Mouse (Mus musculus) liver, embryonic 11.5 days (tissue): ENCODE data around the gene Litaf. TPM values are rescaled to one million over a fixed set of nuclear protein-coding genes. Genes with fewer than 3 reads are reported as not detected.
"Not testable (repeated sequence)": the region's sequence is repeated elsewhere in the genome, so short reads cannot be mapped to it uniquely, and the experiment has no call there.

Source experiments
- ATAC-seq: fragments of 200-750 bp; cut with Nextera tagmentation; replicated peaks from 2 replicates; pipeline ENCODE4 v1.8.0; 2017; ENCODE audit warnings: moderate number of reproducible peaks, mild to moderate bottlenecking, moderate TSS enrichment, moderate library complexity; ENCODE audit not compliant: low FRiP score
- DNase-seq: peaks from one replicate; pipeline ENCODE4 v3.0.0-alpha.2; 2017; ENCODE audit warnings: low spot score
- H3K27ac ChIP-seq: fragments of 300-500 bp; sonication (generic); 2 replicates; pipeline ENCODE4 v1.5.1; 2014; ENCODE audit warnings: mild to moderate bottlenecking, low read depth, low read length, control low read depth
- H3K27me3 ChIP-seq: fragments of 300-500 bp; sonication (generic); replicated peaks from 2 replicates; pipeline ENCODE4 v1.6.1; 2014; ENCODE audit warnings: low read length, mixed read lengths; ENCODE audit not compliant: control insufficient read depth, insufficient read depth
- H3K36me3 ChIP-seq: fragments of 300-500 bp; sonication (generic); 2 replicates; pipeline ENCODE4 v1.6.1; 2014; ENCODE audit warnings: mild to moderate bottlenecking, low read length, moderate library complexity, mixed read lengths; ENCODE audit not compliant: control insufficient read depth, insufficient read depth
- H3K4me1 ChIP-seq: fragments of 300-500 bp; sonication (generic); replicated peaks from 2 replicates; pipeline ENCODE4 v1.6.1; 2014; ENCODE audit warnings: low read length, mixed read lengths; ENCODE audit not compliant: control insufficient read depth, insufficient read depth
- H3K4me2 ChIP-seq: fragments of 300-500 bp; sonication (generic); 2 replicates; pipeline ENCODE4 v1.6.1; 2014; ENCODE audit warnings: mild to moderate bottlenecking, control low read depth, moderate library complexity
- H3K4me3 ChIP-seq: fragments of 300-500 bp; sonication (generic); 2 replicates; pipeline ENCODE4 v1.5.1; 2014; ENCODE audit warnings: low read depth, low read length, control low read depth
- H3K9ac ChIP-seq: fragments of 300-500 bp; sonication (generic); 2 replicates; pipeline ENCODE4 v1.6.1; 2014; ENCODE audit warnings: low read depth, low read length, control low read depth
- H3K9me3 ChIP-seq: fragments of 300-500 bp; sonication (generic); 2 replicates; pipeline ENCODE4 v1.6.1; 2016; ENCODE audit warnings: low read length, inconsistent platforms, mixed read lengths; ENCODE audit not compliant: control insufficient read depth
- WGBS: fragments of 180-500 bp; shearing (Covaris S2); extraction: QIAGEN DNeasy Blood & Tissue Kit; methylation state at CpG from one replicate; pipeline ENCODE4 v1.1.7; 2014; 5-methylcytosine and 5-hydroxymethylcytosine counted together
- polyA plus RNA-seq: library from polyadenylated mRNA; unstranded; fragments of >200 nt; fragmentation: Nextera tagmentation; extraction: Ambion mirVana; gene quantifications from 2 replicates; pipeline ENCODE4 v1.2.1, GENCODE M21; 2014

The Litaf gene
- polyA plus RNA-seq, 1 experiment from 2014 or later, result 53.6 TPM

DNA sequence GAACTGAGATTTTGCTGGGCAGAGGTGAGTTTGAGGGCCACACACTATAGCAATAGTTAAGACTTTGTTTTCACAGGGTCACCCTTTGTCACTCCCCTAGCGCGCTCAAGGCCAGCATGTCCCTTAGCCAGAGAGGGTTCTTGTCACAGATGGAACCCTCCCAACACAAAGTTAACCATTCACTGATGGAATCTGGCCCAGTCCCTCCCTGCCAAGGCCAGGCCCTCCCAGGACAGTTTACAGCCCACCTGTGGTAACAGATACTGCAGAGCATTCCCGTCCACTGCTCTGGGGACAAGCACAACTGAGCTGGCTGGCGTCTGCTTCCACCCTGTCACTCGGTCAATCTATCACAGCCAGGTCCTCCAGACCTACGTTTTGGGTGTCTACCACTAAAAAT is 93.7 kb downstream of the Litaf start:
- 72% methylated on average over 6 of the region's 6 CpGs for WGBS
- DNase-seq (no peak), ATAC-seq (peak; percentile 53; the same call in 1 of the 2 replicates)
- no peak overlapping the region for H3K4me3 ChIP-seq
- H3K27me3 ChIP-seq, result no peaks in the 10 kb centered on the region
- H3K36me3 ChIP-seq, result no peaks in the 10 kb centered on the region
- H3K4me1 ChIP-seq, result peaks cover 13% of the 10 kb centered on the region
- no peak overlapping the region for H3K4me2 ChIP-seq
- H3K27ac ChIP-seq, result no peak overlapping the region
- no peaks in the 10 kb centered on the region for H3K9me3 ChIP-seq
- H3K9ac ChIP-seq, result no peak overlapping the region

DNA sequence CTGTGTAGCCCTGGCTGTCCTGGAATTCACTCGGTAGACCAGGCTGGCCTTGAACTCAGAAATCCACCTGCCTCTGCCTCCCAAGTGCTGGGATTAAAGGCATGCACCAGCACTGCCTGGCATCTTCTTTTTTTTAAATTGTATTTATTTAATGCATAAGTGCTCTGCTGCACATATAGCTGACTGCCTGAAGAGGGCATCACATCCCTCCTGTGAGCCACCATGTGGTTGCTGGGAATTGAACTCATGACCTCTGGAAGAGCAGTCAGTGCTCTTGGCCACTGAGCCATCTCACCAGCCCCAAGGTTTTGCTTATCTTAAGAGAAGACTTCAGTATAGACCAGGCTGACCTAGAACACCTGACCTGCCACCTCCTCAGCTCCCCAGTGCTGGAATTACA is 96.0 kb downstream of the Litaf start:
- H3K4me2 ChIP-seq, H3K9me3 ChIP-seq, H3K27me3 ChIP-seq, H3K4me1 ChIP-seq, H3K9ac ChIP-seq, H3K27ac ChIP-seq, H3K36me3 ChIP-seq, DNase-seq, H3K4me3 ChIP-seq, ATAC-seq: not testable (repeated sequence)
- 57% methylated on average over 1 of the region's 1 CpGs for WGBS

DNA sequence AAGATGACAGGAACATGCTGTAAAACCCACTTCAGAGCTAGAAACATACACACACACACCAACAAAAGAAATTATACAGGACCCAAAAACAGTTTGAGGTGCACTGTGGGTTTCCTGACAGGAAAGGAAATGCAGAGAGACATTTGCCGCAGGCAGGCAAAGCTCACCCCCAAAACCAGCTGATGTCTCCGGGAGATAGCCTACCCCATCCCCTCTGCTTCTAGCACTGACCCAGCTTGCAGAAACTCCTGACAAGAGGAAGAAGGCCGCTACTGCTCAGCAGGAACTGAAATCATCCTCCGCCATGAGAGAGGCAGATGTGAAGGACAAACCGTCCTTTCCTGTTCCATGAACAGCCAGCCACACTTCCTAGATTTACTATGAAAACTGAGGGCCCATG is 96.6 kb downstream of the Litaf start:
- no peak overlapping the region for H3K4me2 ChIP-seq
- no peaks in the 10 kb centered on the region for H3K27me3 ChIP-seq
- ATAC-seq (no peak), DNase-seq (no peak)
- H3K9ac ChIP-seq, result no peak overlapping the region
- no peaks in the 10 kb centered on the region for H3K9me3 ChIP-seq
- H3K4me3 ChIP-seq, result no peak overlapping the region
- H3K27ac ChIP-seq, result no peak overlapping the region
- WGBS, result 46% methylated on average over 5 of the region's 5 CpGs
- no peaks in the 10 kb centered on the region; the same call in 1 of the 2 replicates for H3K36me3 ChIP-seq
- peaks cover 4% of the 10 kb centered on the region for H3K4me1 ChIP-seq

DNA sequence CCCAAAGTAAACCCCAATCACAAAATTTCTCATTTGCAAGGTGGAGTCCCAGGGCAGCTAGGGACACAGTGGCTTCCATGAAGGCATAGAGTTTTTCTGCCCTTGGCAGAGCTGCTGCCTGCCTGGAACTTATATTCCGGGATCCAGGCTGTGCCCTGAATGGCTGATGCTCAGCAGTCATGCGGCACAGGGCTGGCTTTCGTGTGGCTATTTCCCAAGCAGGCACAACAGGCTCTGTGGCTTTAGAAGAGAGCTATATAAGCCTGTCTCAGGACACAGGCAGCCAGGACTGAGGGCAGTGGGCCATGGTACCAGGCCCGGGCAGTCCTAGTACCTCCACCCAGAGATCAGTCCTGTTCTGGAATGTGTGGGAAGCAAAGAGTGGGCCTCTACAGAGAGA is 97.7 kb downstream of the Litaf start:
- Histone ChIP-seq H3K27me3 (no peaks in the 10 kb centered on the region), H3K4me1 (peaks cover 4% of the 10 kb centered on the region), H3K27ac (no peak overlapping the region), H3K9me3 (no peaks in the 10 kb centered on the region), H3K36me3 (no peaks in the 10 kb centered on the region; the same call in 1 of the 2 replicates), H3K4me2 (no peak overlapping the region), H3K4me3 (no peak overlapping the region), H3K9ac (no peak overlapping the region)
- DNase-seq (no peak), ATAC-seq (no peak)
- 83% methylated on average over 4 of the region's 4 CpGs for WGBS

DNA sequence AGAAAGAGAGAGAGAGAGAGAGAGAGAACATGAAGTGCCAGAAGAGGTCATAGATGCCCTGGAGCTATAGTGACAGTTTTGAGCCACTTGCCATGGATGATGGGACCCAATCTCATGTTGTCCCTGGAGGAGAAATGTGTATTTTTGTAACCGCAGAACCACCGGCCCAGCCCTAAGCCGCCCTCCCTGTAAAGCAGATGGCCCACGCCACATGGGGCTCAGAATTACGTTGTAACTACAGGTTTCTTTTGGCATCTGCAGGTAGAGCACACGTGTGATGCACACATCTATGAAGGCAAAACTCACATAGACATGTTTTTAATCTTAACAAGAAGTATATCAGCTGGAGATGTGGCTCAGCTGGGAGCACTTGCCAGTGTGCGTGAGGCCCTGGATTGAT is 98.2 kb downstream of the Litaf start:
- DNase-seq (no peak), ATAC-seq (no peak)
- peaks cover 4% of the 10 kb centered on the region for H3K4me1 ChIP-seq
- H3K36me3 ChIP-seq, result no peaks in the 10 kb centered on the region; the same call in 1 of the 2 replicates
- no peaks in the 10 kb centered on the region for H3K9me3 ChIP-seq
- no peaks in the 10 kb centered on the region for H3K27me3 ChIP-seq
- WGBS, result 83% methylated on average over 7 of the region's 7 CpGs
- no peak overlapping the region for H3K9ac ChIP-seq
- H3K4me3 ChIP-seq, result no peak overlapping the region
- H3K27ac ChIP-seq, result no peak overlapping the region
- no peak overlapping the region for H3K4me2 ChIP-seq

DNA sequence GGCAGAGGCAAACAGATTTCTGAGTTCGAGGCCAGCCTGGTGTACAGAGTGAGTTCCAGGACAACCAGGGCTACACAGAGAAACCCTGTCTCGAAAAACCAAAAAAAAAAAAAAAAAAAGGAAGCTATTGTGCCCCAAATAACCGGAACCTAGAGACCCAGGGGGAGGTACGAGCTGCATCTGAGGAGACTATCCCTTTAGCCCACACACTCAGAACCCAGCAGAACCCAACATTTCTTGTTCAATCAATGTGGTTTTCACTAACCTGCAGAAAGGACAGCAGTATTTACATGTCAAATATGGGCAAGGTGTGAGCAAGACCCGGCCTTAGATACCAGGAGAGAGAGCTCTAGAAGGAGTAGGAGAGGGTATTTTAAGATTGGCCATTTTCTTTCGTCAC is 98.9 kb downstream of the Litaf start:
- H3K4me1 ChIP-seq, result peaks cover 4% of the 10 kb centered on the region
- 65% methylated on average over 6 of the region's 6 CpGs for WGBS
- peaks cover 4% of the 10 kb centered on the region; the same call in 1 of the 2 replicates for H3K36me3 ChIP-seq
- H3K9me3 ChIP-seq, result no peaks in the 10 kb centered on the region
- no peak overlapping the region for H3K9ac ChIP-seq
- H3K27ac ChIP-seq, result no peak overlapping the region
- ATAC-seq (no peak), DNase-seq (no peak)
- H3K27me3 ChIP-seq, result no peaks in the 10 kb centered on the region
- H3K4me2 ChIP-seq, result no peak overlapping the region
- H3K4me3 ChIP-seq, result no peak overlapping the region

DNA sequence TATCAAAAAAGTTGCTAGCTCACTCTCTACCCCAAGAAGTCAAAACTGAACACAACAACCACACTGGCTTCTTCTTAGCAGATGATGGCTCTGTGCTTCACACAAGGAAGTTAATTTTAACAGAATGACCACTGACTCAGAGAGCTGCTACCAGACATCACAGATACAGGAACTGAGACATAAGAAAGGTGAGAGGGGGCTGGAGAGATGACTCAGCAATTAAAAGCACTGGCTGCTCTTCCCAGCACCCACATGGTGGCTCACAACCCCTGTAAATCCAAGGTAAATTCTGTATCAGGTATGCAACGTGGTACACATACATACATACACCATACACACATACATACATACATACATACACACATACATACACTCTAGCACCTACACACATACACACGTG is 100.9 kb downstream of the Litaf start:
- Histone ChIP-seq H3K4me3 (no peak overlapping the region), H3K4me1 (peaks cover 4% of the 10 kb centered on the region), H3K27ac (no peak overlapping the region), H3K9me3 (no peaks in the 10 kb centered on the region), H3K4me2 (no peak overlapping the region), H3K9ac (no peak overlapping the region), H3K27me3 (no peaks in the 10 kb centered on the region), H3K36me3 (peaks cover 4% of the 10 kb centered on the region; the same call in 1 of the 2 replicates)
- ATAC-seq (no peak), DNase-seq (no peak)
- 67% methylated on average over 2 of the region's 2 CpGs for WGBS

DNA sequence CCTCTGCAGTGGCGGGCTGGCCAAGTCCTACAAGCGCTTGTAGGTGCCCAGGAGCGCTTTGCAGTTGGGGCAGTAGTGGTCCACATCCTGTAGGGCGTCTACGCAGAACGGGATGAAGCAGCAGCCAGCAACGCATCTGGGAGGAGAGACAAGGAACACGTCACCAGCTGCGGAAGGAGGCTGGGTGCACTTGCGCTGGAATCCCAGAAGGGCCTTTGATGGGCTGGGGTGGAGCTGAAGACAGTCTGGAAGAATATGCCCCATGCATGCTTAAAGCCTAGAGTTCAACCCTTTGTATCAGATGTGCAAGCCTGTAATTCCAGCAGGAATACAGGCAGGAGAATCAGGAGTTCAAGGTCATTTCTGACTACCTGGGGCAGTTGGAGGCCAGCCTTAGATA is 105.0 kb downstream of the Litaf start:
- H3K27me3 ChIP-seq, result no peaks in the 10 kb centered on the region
- ATAC-seq (no peak), DNase-seq (no peak)
- H3K9me3 ChIP-seq, result no peaks in the 10 kb centered on the region
- 92% methylated on average over 10 of the region's 10 CpGs for whole genome bisulfite sequencing
- H3K4me1 ChIP-seq, result no peaks in the 10 kb centered on the region
- H3K9ac ChIP-seq, result no peak overlapping the region
- H3K4me2 ChIP-seq, result no peak overlapping the region
- no peak overlapping the region for H3K27ac ChIP-seq
- peaks cover 4% of the 10 kb centered on the region; the same call in 1 of the 2 replicates for H3K36me3 ChIP-seq
- H3K4me3 ChIP-seq, result no peak overlapping the region

DNA sequence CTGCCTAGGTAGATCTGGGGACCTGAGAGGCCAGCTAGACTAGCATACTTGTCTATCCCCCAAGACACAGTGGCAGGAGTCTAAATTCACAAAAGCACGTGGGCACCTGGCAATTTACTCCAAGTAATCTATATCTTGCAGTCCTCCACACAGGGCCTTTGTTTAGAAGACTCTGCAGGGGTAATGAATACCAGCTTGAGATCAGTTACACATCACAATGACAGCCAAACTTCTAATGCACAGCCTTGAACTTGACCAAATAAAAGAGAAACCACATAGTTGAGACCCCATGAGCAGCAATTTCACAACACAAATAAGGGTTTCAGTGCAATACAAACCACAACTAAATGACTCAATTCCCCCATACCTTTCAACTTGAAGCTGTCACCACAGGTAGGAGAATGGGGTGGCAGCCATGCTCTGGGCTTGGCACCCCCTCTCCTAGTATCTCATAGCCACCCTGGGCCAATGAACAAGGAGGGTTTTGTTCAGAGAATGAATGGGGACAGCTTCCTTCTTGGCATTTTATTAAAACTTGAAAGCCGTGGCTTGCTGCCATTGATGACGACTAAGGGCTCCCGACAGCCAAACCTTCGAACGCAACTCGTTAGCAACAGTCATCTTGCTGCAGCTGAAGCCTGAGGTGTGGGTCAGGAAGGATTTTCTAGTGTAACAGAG is 107.1 kb downstream of the Litaf start:
- no peak for DNase-seq
- peaks cover 4% of the 10 kb centered on the region; the same call in 1 of the 2 replicates for H3K36me3 ChIP-seq
- 84% methylated on average over 7 of the region's 7 CpGs for WGBS

More for the DNA sequence above, 107.1 kb downstream of the Litaf start:
- H3K9ac ChIP-seq, result no peak overlapping the region
- no peaks in the 10 kb centered on the region for H3K4me1 ChIP-seq
- ATAC-seq, result no peak
- H3K27me3 ChIP-seq, result no peaks in the 10 kb centered on the region
- no peaks in the 10 kb centered on the region for H3K9me3 ChIP-seq
- no peak overlapping the region for H3K4me3 ChIP-seq
- no peak overlapping the region for H3K4me2 ChIP-seq
- no peak overlapping the region for H3K27ac ChIP-seq
